Mouse (Mus musculus): Measurements from ENCODE around the gene Gata3. TPM values are rescaled to one million over a fixed set of nuclear protein-coding genes. Genes with fewer than 3 reads are reported as not detected.

Gata3 gene
- polyA plus RNA-seq, 1 experiment from 2014 or later: 1.4 TPM

DNA sequence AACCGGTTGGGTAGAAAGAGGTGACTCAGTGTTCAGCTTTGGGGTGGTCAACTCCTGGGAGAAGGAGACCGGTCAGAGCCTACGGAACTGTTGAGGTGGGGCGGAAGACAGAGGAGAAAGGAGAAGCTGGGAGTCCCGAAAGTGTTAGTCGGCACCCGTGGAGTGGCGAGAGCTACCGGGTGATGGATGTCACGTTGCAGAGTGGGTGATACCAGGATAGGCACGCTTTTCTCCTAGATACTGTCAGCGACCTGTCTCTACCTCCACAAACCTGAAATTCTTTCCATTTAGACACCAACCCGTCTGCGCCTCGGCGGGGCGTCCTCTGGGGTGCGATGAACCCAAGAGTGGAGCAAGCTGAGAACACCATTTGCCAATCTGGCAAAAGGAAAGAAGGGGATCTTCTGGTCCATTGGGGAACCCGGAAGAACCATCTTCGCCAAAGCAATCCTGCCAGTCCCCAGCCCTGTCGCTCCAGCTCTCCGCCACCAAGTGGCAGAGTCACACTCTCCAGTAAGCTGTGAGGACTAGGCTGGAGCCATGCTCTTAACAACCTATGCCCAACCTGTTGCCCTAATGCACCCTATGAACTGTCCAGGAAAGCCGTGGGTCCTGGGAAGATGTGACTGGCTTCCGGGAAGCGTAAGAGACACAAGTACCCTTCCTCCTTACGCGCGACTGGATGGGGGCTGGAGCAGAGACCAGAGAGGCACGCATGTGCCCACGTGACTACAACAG lies 752 bp downstream of the Gata3 start, which contains the start of gene 9230102O04Rik:
Gene 9230102O04Rik, minus strand, starts transcription at position 628 of the 738 bp plus-strand sequence.
- no peak within 1 kb of the TSS for H3K9ac ChIP-seq (ENCODE audit: low read length)
- H3K27me3 ChIP-seq (replicated peaks; ENCODE audit: control insufficient read depth, insufficient read depth, low read length): peaks cover 87% of the 10 kb centered on the region
- H3K9me3 ChIP-seq (replicated peaks; ENCODE audit: control insufficient read depth, low read length): no peaks in the 10 kb centered on the region

DNA sequence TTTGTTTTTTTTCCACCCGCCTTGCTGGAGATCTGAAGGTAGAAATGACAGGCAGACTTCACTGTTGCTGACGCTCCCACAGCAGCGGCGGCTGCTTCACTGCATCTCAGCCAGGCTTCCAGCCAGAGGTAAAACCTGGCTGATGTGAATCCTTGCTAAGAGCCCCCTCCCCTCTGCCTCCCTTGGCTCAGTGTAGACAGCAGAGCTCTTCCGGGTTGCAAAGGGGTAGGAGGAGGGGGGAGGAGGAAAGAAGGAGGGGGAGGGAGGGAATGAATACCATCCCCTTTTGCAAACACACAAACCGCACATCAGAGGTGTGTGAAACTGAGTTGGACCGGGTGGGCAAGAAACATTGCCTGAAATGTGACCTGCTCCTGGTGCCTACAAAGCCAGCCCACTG lies 2.2 kb downstream of the Gata3 start:
- DNase-seq (ENCODE audit: low spot score) (no peak), ATAC-seq (no peak)
- H3K9ac ChIP-seq (ENCODE audit: low read length): no peak overlapping the region
- 0% methylated on average over 7 of the region's 7 CpGs for WGBS
- H3K4me3 ChIP-seq (ENCODE audit: low read depth, low read length): no peak overlapping the region
- no peaks in the 10 kb centered on the region for H3K9me3 ChIP-seq (replicated peaks; ENCODE audit: control insufficient read depth, low read length)
- no peaks in the 10 kb centered on the region for H3K4me1 ChIP-seq (ENCODE audit: control insufficient read depth, insufficient read depth, low read length)
- H3K4me2 ChIP-seq (ENCODE audit: low read length): no peak overlapping the region
- H3K27ac ChIP-seq (ENCODE audit: low read depth, low read length): no peak overlapping the region
- H3K36me3 ChIP-seq (ENCODE audit: control insufficient read depth, insufficient read depth, low read length): no peaks in the 10 kb centered on the region
- peaks cover 87% of the 10 kb centered on the region for H3K27me3 ChIP-seq (replicated peaks; ENCODE audit: control insufficient read depth, insufficient read depth, low read length)

More for the DNA sequence above, 752 bp downstream of the Gata3 start, which contains the start of gene 9230102O04Rik:
- ATAC-seq (peak; percentile 49; the same call in 1 of the 2 replicates), DNase-seq (ENCODE audit: low spot score) (no peak)
- Histone ChIP-seq H3K4me2 (ENCODE audit: low read length) (no peak within 1 kb of the TSS), H3K4me3 (ENCODE audit: low read depth, low read length) (0 out of 2 replicates have a peak within 1 kb of the TSS, but pooled peaks have one; percentile 4), H3K36me3 (ENCODE audit: control insufficient read depth, insufficient read depth, low read length) (no peaks in the 10 kb centered on the region), H3K4me1 (ENCODE audit: control insufficient read depth, insufficient read depth, low read length) (no peaks in the 10 kb centered on the region), H3K27ac (ENCODE audit: low read depth, low read length) (no peak within 1 kb of the TSS)
- WGBS: under 1% methylated on average over 30 of the region's 30 CpGs

DNA sequence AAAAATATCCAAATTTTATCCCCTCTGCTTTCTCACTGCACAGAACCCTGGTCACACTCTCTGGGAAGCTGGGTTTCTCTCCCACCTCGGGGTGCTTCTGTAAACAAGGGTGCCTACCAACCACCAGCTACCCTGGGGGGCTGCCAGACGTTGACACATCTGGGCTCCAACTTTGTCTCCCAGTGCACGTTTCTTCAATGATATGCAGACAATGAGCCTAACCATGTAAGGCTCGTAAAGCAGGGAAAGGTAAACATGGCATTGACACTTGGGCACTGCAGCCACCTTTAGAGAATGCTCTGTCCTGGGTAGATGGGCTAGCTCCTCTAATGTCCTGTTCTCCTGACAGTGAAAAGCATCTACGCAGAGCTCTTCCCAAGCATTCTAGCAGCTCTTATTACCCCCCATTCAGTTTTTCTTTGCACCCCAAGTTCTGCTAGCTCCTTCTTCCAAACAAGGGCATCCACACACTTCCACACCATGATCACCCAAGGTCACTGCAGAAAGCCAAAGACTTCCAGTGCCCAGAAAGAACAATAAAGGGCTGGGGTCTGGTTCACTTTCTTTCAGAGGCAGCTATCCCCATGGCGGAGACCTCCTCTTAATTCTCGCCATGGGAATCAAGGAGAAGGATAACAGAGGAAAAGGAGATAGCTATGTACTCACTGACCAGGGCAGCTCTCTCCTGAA lies 2.8 kb downstream of the Gata3 start:
- no peak overlapping the region for H3K4me3 ChIP-seq (ENCODE audit: low read depth, low read length)
- 5% methylated on average over 7 of the region's 7 CpGs for WGBS
- ATAC-seq (no peak), DNase-seq (ENCODE audit: low spot score) (no peak)
- no peak overlapping the region for H3K27ac ChIP-seq (ENCODE audit: low read depth, low read length)
- no peaks in the 10 kb centered on the region for H3K9me3 ChIP-seq (replicated peaks; ENCODE audit: control insufficient read depth, low read length)
- no peaks in the 10 kb centered on the region for H3K36me3 ChIP-seq (ENCODE audit: control insufficient read depth, insufficient read depth, low read length)
- peaks cover 88% of the 10 kb centered on the region for H3K27me3 ChIP-seq (replicated peaks; ENCODE audit: control insufficient read depth, insufficient read depth, low read length)
- H3K4me2 ChIP-seq (ENCODE audit: low read length): no peak overlapping the region
- no peak overlapping the region for H3K9ac ChIP-seq (ENCODE audit: low read length)
- no peaks in the 10 kb centered on the region for H3K4me1 ChIP-seq (ENCODE audit: control insufficient read depth, insufficient read depth, low read length)

DNA sequence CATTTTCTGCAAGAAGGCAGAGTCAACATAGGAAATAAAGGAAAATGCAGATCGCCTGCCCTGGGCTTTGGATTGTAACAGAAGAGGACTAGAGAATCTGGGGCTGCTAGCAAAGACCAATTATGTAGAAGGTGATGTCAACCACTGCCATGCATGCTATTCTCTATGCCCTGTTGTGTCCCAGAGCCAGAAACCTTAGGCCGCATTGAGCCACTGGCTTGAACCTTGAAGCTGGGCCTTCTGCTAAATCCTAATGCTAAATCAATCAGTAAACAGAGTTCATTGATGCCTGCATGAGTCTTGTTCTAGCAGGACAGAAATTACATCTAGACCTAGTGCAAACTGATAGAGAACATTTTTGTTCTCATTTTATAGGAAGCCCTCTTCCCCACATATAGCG lies 3.8 kb downstream of the Gata3 start:
- Histone ChIP-seq H3K27me3 (replicated peaks; ENCODE audit: control insufficient read depth, insufficient read depth, low read length) (peaks cover 91% of the 10 kb centered on the region), H3K9me3 (replicated peaks; ENCODE audit: control insufficient read depth, low read length) (no peaks in the 10 kb centered on the region), H3K36me3 (ENCODE audit: control insufficient read depth, insufficient read depth, low read length) (no peaks in the 10 kb centered on the region), H3K9ac (ENCODE audit: low read length) (no peak overlapping the region), H3K4me2 (ENCODE audit: low read length) (no peak overlapping the region), H3K4me1 (ENCODE audit: control insufficient read depth, insufficient read depth, low read length) (no peaks in the 10 kb centered on the region), H3K4me3 (ENCODE audit: low read depth, low read length) (no peak overlapping the region), H3K27ac (ENCODE audit: low read depth, low read length) (no peak overlapping the region)
- no peak for DNase-seq (ENCODE audit: low spot score)
- WGBS: 3% methylated on average over 3 of the region's 3 CpGs
- ATAC-seq: no peak

DNA sequence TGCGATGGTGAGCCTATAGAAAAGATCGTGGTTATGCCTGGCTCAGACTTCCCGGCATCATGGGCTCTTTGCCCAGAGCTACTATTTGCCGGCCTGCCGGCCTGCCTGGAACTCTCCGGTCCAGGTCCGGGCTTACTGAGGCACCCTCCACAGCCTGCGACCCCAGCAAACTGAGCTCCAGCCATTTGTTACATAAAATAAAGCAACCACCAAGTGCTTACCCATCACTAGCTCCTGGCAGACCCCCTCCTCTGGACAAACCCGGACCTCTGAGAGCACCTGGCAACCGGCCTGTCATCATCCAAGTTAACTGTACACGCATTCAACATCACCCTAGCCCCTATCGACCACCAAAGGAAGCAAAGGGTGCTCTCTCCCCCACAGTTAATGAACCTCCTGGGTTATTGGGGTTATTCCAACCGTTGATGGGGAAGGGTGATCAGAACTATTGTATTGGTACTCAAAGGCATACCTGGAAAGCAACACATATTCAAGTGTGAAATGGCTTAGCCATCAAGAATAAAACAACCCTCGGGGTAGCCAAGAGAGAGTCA lies 4.5 kb downstream of the Gata3 start:
- peaks cover 94% of the 10 kb centered on the region for H3K27me3 ChIP-seq (replicated peaks; ENCODE audit: control insufficient read depth, insufficient read depth, low read length)
- whole genome bisulfite sequencing: under 1% methylated on average over 14 of the region's 14 CpGs
- H3K9me3 ChIP-seq (replicated peaks; ENCODE audit: control insufficient read depth, low read length): no peaks in the 10 kb centered on the region
- no peak overlapping the region for H3K27ac ChIP-seq (ENCODE audit: low read depth, low read length)
- no peaks in the 10 kb centered on the region for H3K4me1 ChIP-seq (ENCODE audit: control insufficient read depth, insufficient read depth, low read length)
- no peak overlapping the region for H3K4me2 ChIP-seq (ENCODE audit: low read length)
- ATAC-seq (no peak), DNase-seq (ENCODE audit: low spot score) (no peak)
- no peak overlapping the region for H3K9ac ChIP-seq (ENCODE audit: low read length)
- H3K36me3 ChIP-seq (ENCODE audit: control insufficient read depth, insufficient read depth, low read length): no peaks in the 10 kb centered on the region
- no peak overlapping the region for H3K4me3 ChIP-seq (ENCODE audit: low read depth, low read length)

DNA sequence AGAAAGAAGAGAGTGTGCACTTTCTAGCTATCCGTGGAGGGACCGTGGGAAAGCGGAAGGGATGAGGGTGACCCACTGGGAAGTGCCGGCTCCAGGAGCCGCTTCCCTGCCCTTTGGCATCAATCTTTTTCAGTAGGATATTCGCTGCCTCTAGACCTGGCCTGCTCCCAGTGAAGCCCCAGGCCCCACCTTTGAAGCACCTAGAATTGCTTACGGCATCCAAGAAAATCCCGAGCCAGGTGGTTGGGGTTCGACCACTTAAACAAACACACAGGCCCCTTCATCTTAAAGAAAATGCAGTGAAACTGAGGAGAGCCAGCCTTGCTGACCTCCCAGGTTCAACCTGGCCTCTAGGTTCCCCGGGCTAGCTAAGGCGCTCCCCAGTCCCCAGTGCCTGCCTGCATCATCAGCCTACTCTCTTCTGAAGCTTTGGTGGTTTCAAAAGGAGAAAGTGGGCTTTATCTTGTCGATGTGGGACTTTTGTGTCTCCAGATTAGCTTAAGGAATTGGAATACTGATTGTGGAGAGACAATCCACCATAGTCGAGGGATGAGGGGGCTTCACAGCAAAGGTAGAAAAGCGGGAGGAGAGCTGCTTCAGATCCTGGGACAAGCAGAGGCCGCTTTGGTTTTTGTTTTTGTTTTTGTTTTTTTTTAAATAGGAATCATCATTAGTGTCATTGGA lies 5.2 kb downstream of the Gata3 start:
- Histone ChIP-seq H3K9ac (ENCODE audit: low read length) (no peak overlapping the region), H3K9me3 (replicated peaks; ENCODE audit: control insufficient read depth, low read length) (no peaks in the 10 kb centered on the region), H3K4me2 (ENCODE audit: low read length) (no peak overlapping the region), H3K4me1 (ENCODE audit: control insufficient read depth, insufficient read depth, low read length) (no peaks in the 10 kb centered on the region), H3K27me3 (replicated peaks; ENCODE audit: control insufficient read depth, insufficient read depth, low read length) (peaks cover 95% of the 10 kb centered on the region), H3K27ac (ENCODE audit: low read depth, low read length) (no peak overlapping the region), H3K4me3 (ENCODE audit: low read depth, low read length) (no peak overlapping the region), H3K36me3 (ENCODE audit: control insufficient read depth, insufficient read depth, low read length) (no peaks in the 10 kb centered on the region)
- WGBS: under 1% methylated on average over 15 of the region's 15 CpGs
- DNase-seq (ENCODE audit: low spot score): no peak
- ATAC-seq: no peak

DNA sequence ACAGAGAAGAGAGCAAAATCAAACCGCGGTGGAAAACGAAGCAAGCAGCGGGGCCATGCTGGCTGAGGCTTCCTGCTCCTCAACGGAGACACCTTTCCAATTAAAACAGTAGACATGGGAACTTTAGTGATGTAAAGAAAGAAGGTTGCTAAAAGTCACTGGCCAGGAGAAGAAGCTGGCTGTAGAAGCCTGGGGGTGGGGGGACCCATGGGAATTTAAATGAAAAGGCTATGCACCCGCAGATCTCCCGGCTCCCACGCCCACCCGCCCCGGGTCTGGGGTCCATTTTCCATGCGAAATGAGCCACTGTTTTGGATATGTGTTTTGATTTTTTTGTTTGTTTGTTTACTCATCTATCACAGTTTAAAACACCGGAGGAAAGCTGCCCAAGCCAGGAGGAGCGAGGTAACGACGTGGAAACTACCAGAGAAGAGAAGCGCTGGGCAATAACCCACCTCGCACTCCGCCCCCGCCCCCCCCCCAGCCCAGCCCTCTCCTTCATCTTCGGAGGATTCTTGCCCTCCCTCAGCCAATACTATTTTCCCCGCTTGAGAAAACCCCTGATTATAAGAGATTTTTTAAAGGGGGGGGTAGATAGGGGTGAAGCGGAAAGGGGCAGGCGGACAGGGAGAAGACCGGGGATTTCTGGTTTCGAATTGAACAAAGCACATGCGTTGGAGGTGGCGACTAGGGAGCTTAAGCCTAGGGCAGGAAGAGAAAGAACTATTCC lies 5.9 kb downstream of the Gata3 start:
- no peak overlapping the region for H3K27ac ChIP-seq (ENCODE audit: low read depth, low read length)
- H3K27me3 ChIP-seq (replicated peaks; ENCODE audit: control insufficient read depth, insufficient read depth, low read length): peaks cover 93% of the 10 kb centered on the region

More for the DNA sequence above, 5.9 kb downstream of the Gata3 start:
- no peak overlapping the region for H3K4me2 ChIP-seq (ENCODE audit: low read length)
- no peak for DNase-seq (ENCODE audit: low spot score)
- no peak for ATAC-seq
- H3K36me3 ChIP-seq (ENCODE audit: control insufficient read depth, insufficient read depth, low read length): no peaks in the 10 kb centered on the region
- under 1% methylated on average over 27 of the region's 27 CpGs for WGBS
- H3K9me3 ChIP-seq (replicated peaks; ENCODE audit: control insufficient read depth, low read length): no peaks in the 10 kb centered on the region
- no peak overlapping the region for H3K4me3 ChIP-seq (ENCODE audit: low read depth, low read length)
- H3K9ac ChIP-seq (ENCODE audit: low read length): no peak overlapping the region
- H3K4me1 ChIP-seq (ENCODE audit: control insufficient read depth, insufficient read depth, low read length): no peaks in the 10 kb centered on the region
